Mouse (Mus musculus): Measurements from ENCODE around the gene Men1. TPM values are rescaled to one million over a fixed set of nuclear protein-coding genes. Genes with fewer than 3 reads are reported as not detected.

Men1 gene
- polyA plus RNA-seq, 1 experiment from 2014 or later = 54.6 TPM

DNA sequence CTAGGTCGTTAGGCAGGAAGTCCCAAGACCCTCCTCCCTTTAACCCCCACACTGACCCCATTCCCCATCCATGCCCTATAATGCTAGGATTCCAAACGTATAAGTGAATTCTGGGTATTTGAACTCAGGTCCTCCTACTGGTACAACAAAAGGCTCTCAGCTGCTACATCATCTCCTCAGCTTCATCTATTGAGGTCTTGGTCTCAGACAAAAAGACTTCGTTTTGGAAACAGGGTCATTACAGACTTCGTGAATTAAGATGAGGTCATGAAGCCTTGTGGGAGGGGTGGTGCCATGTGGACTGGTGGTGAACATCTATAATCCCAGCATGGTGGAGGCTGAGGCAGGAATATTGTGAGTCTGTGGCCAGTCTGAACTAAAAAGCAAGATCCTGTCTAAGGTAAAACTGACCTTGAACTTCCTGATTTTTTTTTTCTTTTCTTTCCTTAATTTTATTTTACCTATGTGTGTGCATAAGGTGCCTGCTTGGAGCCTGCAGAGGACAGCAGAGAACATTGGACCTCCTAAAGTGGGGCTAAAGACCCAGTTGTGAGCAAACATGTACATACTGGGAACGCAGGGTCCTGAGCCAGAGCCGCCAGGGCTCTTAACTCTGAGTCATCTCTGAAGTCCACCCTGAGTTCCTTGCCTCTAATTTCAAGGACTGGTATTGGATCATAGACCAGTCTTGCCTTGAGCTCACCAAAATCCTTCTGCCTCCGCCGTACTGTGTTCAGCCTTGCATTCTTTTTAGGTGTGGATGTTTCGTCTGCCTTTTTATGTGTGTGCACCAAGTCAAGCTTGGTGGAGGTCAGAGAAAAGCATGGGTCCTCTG, 801 bp upstream of the Men1 start:
- Histone ChIP-seq H3K9me3 (replicated peaks; ENCODE audit: low read length) (no peaks in the 10 kb centered on the region), H3K27ac (peak overlapping the region; percentile 74), H3K36me3 (ENCODE audit: insufficient read depth, low read length) (peaks cover 7% of the 10 kb centered on the region; the same call in 1 of the 2 replicates), H3K9ac (ENCODE audit: low read depth, low read length) (no peak overlapping the region), H3K4me1 (replicated peaks; ENCODE audit: insufficient read depth, low read length) (peaks cover 17% of the 10 kb centered on the region; the same call in 1 of the 2 replicates), H3K27me3 (ENCODE audit: insufficient read depth, low read length) (no peaks in the 10 kb centered on the region), H3K4me3 (replicated peaks; ENCODE audit: low read depth, low read length) (no peak overlapping the region), H3K4me2 (ENCODE audit: low read length) (peak overlapping the region; percentile 74; the same call in 1 of the 2 replicates)
- no peak for DNase-seq (ENCODE audit: low spot score)
- TF ChIP-seq CTCF (IDR thresholded peaks at IDR 0.05; ENCODE audit: low read depth) = no peak
- WGBS = 54% methylated on average over 9 of the region's 9 CpGs
- ATAC-seq (replicated peaks; ENCODE audit: low FRiP score, low read depth) = 0 out of 2 replicates have a peak, but pooled peaks have one; percentile 2

GRCm38 (mm10) chr19:6335458-6335827, 664 bp downstream of the Men1 start:
- Histone ChIP-seq H3K9me3 (replicated peaks; ENCODE audit: low read length) (no peaks in the 10 kb centered on the region), H3K4me3 (replicated peaks; ENCODE audit: low read depth, low read length) (peak overlapping the region; percentile 63), H3K9ac (ENCODE audit: low read depth, low read length) (peak overlapping the region; percentile 70), H3K36me3 (ENCODE audit: insufficient read depth, low read length) (peaks cover 10% of the 10 kb centered on the region; the same call in 1 of the 2 replicates), H3K4me2 (ENCODE audit: low read length) (peak overlapping the region; percentile 74), H3K27me3 (ENCODE audit: insufficient read depth, low read length) (no peaks in the 10 kb centered on the region), H3K27ac (peak overlapping the region; percentile 54; the same call in 1 of the 2 replicates), H3K4me1 (replicated peaks; ENCODE audit: insufficient read depth, low read length) (peaks cover 29% of the 10 kb centered on the region)
- no peak for TF ChIP-seq CTCF (IDR thresholded peaks at IDR 0.05; ENCODE audit: low read depth)
- DNase-seq (ENCODE audit: low spot score) (peak; percentile 30), ATAC-seq (replicated peaks; ENCODE audit: low FRiP score, low read depth) (no peak; the same call in 1 of the 2 replicates)
- WGBS = under 1% methylated on average over 23 of the region's 25 CpGs

- DNase-seq (ENCODE audit: low spot score) (no peak), ATAC-seq (replicated peaks; ENCODE audit: low FRiP score, low read depth) (no peak)
- no peaks in the 10 kb centered on the region for H3K9me3 ChIP-seq (replicated peaks; ENCODE audit: low read length)
- no peak overlapping the region for H3K27ac ChIP-seq
- 90% methylated on average over 10 of the region's 10 CpGs for WGBS
- peak overlapping the region; percentile 74 for H3K4me2 ChIP-seq (ENCODE audit: low read length)
- no peak for TF ChIP-seq CTCF (IDR thresholded peaks at IDR 0.05; ENCODE audit: low read depth)
- peak overlapping the region; percentile 70; the same call in 1 of the 2 replicates for H3K9ac ChIP-seq (ENCODE audit: low read depth, low read length)
- no peaks in the 10 kb centered on the region for H3K27me3 ChIP-seq (ENCODE audit: insufficient read depth, low read length)
- peaks cover 33% of the 10 kb centered on the region for H3K4me1 ChIP-seq (replicated peaks; ENCODE audit: insufficient read depth, low read length)
- H3K36me3 ChIP-seq (ENCODE audit: insufficient read depth, low read length) = peaks cover 10% of the 10 kb centered on the region; the same call in 1 of the 2 replicates
- no peak overlapping the region for H3K4me3 ChIP-seq (replicated peaks; ENCODE audit: low read depth, low read length)
Measured at GRCm38 (mm10) chr19:6336920-6337319, 2.1 kb downstream of the Men1 start.

DNA sequence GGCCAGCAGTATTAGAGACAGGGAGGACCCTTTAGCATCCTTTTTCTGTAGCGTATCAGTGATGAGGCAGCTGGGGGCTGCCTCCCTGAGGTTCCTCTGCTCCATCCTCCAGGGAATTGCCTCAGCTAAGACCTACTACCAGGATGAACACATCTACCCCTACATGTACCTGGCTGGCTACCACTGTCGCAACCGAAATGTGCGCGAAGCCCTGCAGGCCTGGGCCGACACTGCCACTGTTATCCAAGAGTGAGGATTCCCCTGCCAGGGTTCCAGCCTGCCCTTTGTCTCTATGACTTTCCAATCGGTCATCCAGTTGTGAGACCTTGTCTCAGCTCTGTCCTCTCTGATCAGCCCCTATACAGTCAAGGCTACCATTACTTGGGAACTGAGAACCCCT, 3.4 kb downstream of the Men1 start:
- no peak for TF ChIP-seq CTCF (IDR thresholded peaks at IDR 0.05; ENCODE audit: low read depth)
- no peak overlapping the region for H3K9ac ChIP-seq (ENCODE audit: low read depth, low read length)
- peaks cover 34% of the 10 kb centered on the region for H3K4me1 ChIP-seq (replicated peaks; ENCODE audit: insufficient read depth, low read length)
- no peak overlapping the region for H3K4me2 ChIP-seq (ENCODE audit: low read length)
- WGBS = over 99% methylated on average over 7 of the region's 7 CpGs
- DNase-seq (ENCODE audit: low spot score) = no peak
- H3K27ac ChIP-seq = no peak overlapping the region
- H3K4me3 ChIP-seq (replicated peaks; ENCODE audit: low read depth, low read length) = no peak overlapping the region
- ATAC-seq (replicated peaks; ENCODE audit: low FRiP score, low read depth) = no peak
- no peaks in the 10 kb centered on the region for H3K27me3 ChIP-seq (ENCODE audit: insufficient read depth, low read length)
- no peaks in the 10 kb centered on the region for H3K9me3 ChIP-seq (replicated peaks; ENCODE audit: low read length)
- peaks cover 10% of the 10 kb centered on the region; the same call in 1 of the 2 replicates for H3K36me3 ChIP-seq (ENCODE audit: insufficient read depth, low read length)

GRCm38 (mm10) chr19:6338716-6339115, 3.9 kb downstream of the Men1 start:
- DNase-seq (ENCODE audit: low spot score) (no peak), ATAC-seq (replicated peaks; ENCODE audit: low FRiP score, low read depth) (no peak)
- Histone ChIP-seq H3K4me2 (ENCODE audit: low read length) (no peak overlapping the region), H3K4me3 (replicated peaks; ENCODE audit: low read depth, low read length) (no peak overlapping the region), H3K27ac (no peak overlapping the region), H3K27me3 (ENCODE audit: insufficient read depth, low read length) (no peaks in the 10 kb centered on the region), H3K9ac (ENCODE audit: low read depth, low read length) (no peak overlapping the region), H3K4me1 (replicated peaks; ENCODE audit: insufficient read depth, low read length) (peaks cover 34% of the 10 kb centered on the region), H3K9me3 (replicated peaks; ENCODE audit: low read length) (no peaks in the 10 kb centered on the region), H3K36me3 (ENCODE audit: insufficient read depth, low read length) (peaks cover 10% of the 10 kb centered on the region; the same call in 1 of the 2 replicates)
- TF ChIP-seq CTCF (IDR thresholded peaks at IDR 0.05; ENCODE audit: low read depth) = no peak
- WGBS = 88% methylated on average over 11 of the region's 11 CpGs

DNA sequence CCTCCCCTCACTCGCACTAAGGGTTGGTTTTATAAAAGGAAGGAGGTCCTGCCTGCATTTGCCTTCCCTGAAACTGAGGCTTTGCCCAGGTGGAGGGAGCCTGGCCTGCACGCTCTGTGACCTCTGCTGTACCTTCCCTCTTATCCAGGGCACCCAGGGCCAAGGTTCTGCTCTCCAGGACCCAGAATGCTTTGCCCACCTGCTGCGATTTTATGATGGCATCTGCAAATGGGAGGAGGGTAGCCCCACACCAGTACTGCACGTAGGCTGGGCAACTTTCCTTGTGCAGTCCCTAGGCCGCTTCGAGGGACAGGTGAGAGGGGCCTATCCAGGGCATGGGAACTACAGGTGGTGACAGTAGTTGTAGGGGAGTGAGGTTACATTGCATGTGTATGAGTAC, 4.4 kb downstream of the Men1 start:
- Histone ChIP-seq H3K9ac (ENCODE audit: low read depth, low read length) (no peak overlapping the region), H3K27me3 (ENCODE audit: insufficient read depth, low read length) (no peaks in the 10 kb centered on the region), H3K4me1 (replicated peaks; ENCODE audit: insufficient read depth, low read length) (peaks cover 33% of the 10 kb centered on the region), H3K9me3 (replicated peaks; ENCODE audit: low read length) (no peaks in the 10 kb centered on the region), H3K36me3 (ENCODE audit: insufficient read depth, low read length) (peaks cover 10% of the 10 kb centered on the region; the same call in 1 of the 2 replicates), H3K27ac (no peak overlapping the region; the same call in 1 of the 2 replicates), H3K4me3 (replicated peaks; ENCODE audit: low read depth, low read length) (no peak overlapping the region), H3K4me2 (ENCODE audit: low read length) (no peak overlapping the region)
- DNase-seq (ENCODE audit: low spot score) (no peak), ATAC-seq (replicated peaks; ENCODE audit: low FRiP score, low read depth) (no peak)
- TF ChIP-seq CTCF (IDR thresholded peaks at IDR 0.05; ENCODE audit: low read depth) = no peak
- WGBS = 93% methylated on average over 6 of the region's 6 CpGs

Data from kidney, postnatal 0 days (tissue).